Mouse (Mus musculus) fat pad, adult 2 months (tissue): ENCODE measurements at regions not wholly inside any gene's neighbourhood (a gene's known extent, or its start where the extent isn't known, plus 50 kb on each side); places are given as distances from the start of the nearest gene placed in this dataset.

Experiments used
- DNase-seq: peaks from one replicate; pipeline ENCODE4 v3.0.0-alpha.2; 2011; ENCODE audit warnings: low read depth, low spot score; ENCODE audit errors: extremely low read depth

GRCm38 (mm10) chr9:66646226-66646625 lies 53.3 kb upstream of the Usp3 start:
- DNase-seq: no peak

GRCm38 (mm10) chr9:66651306-66651705 lies 58.4 kb upstream of the Usp3 start:
- DNase-seq: no peak

GRCm38 (mm10) chr9:66657116-66657758 lies 56.2 kb upstream of the Car12 start:
- no peak for DNase-seq

- no peak for DNase-seq
These were observed 54.7 kb upstream of the Car12 start for GRCm38 (mm10) chr9:66658707-66659242.

- DNase-seq: peak; percentile 40
These were observed 53.6 kb upstream of the Car12 start for GRCm38 (mm10) chr9:66659781-66660445.

- DNase-seq: no peak
These were observed 51.9 kb upstream of the Car12 start for GRCm38 (mm10) chr9:66661596-66661995.

GRCm38 (mm10) chr9:66662443-66662842 lies 51.0 kb upstream of the Car12 start:
- no peak for DNase-seq
